Mouse (Mus musculus): ENCODE measurements around the gene Zfp69. TPM values are rescaled to one million over a fixed set of nuclear protein-coding genes. Genes with fewer than 3 reads are reported as not detected.
A peak's percentile ranks its signal among the peaks of the same experiment; 100 is the strongest.

Gene Zfp69
- polyA plus RNA-seq, 1 experiment from 2014 or later: 6.6 TPM

GRCm38 (mm10) chr4:120950763-120951427 lies 604 bp downstream of the Zfp69 start:
- WGBS: 8% methylated on average over 13 of the region's 20 CpGs
- Histone ChIP-seq H3K4me2 (ENCODE audit: low read depth, low read length) (peak overlapping the region; percentile 65), H3K9ac (ENCODE audit: low read depth, low read length) (peak overlapping the region; percentile 86), H3K4me3 (ENCODE audit: low read depth, low read length) (peak overlapping the region; percentile 80), H3K4me1 (ENCODE audit: control insufficient read depth, insufficient read depth, low read length) (no peaks in the 10 kb centered on the region), H3K27me3 (replicated peaks; ENCODE audit: control insufficient read depth, insufficient read depth, low read length) (no peaks in the 10 kb centered on the region), H3K27ac (replicated peaks; ENCODE audit: low read depth, low read length) (peak overlapping the region; percentile 88), H3K36me3 (ENCODE audit: control insufficient read depth, insufficient read depth, low read length) (peaks cover 14% of the 10 kb centered on the region), H3K9me3 (ENCODE audit: control insufficient read depth, low read length) (no peaks in the 10 kb centered on the region)
- DNase-seq (ENCODE audit: low spot score) (peak; percentile 53), ATAC-seq (ENCODE audit: low read depth) (0 out of 2 replicates have a peak, but pooled peaks have one; percentile 3)

DNA sequence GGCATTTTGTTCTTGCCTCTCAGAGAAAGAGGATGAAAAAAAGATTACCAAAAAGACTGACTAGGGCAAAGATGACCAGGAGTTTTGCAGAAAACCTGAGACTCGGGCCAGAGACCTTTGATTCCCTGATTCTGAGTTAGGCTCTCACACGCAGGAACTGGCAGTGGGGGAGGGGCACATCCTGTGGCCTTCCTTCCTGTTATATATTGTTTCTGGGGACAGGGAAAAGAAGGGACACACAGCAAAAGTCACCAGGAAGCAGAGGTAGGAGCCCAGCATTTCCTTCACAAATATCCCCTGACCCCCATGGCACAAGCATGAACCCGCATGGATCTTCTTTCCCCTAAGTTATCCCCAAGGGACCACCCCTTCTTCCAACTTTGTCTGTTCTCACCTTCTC lies 2.6 kb downstream of the Zfp69 start:
- DNase-seq (ENCODE audit: low spot score): no peak
- WGBS: 57% methylated on average over 3 of the region's 3 CpGs
- no peaks in the 10 kb centered on the region for H3K4me1 ChIP-seq (ENCODE audit: control insufficient read depth, insufficient read depth, low read length)
- no peak overlapping the region for H3K9ac ChIP-seq (ENCODE audit: low read depth, low read length)
- H3K27ac ChIP-seq (replicated peaks; ENCODE audit: low read depth, low read length): no peak overlapping the region
- no peak for ATAC-seq (ENCODE audit: low read depth)
- peaks cover 17% of the 10 kb centered on the region for H3K36me3 ChIP-seq (ENCODE audit: control insufficient read depth, insufficient read depth, low read length)
- no peaks in the 10 kb centered on the region for H3K9me3 ChIP-seq (ENCODE audit: control insufficient read depth, low read length)
- H3K4me2 ChIP-seq (ENCODE audit: low read depth, low read length): no peak overlapping the region
- H3K4me3 ChIP-seq (ENCODE audit: low read depth, low read length): no peak overlapping the region
- no peaks in the 10 kb centered on the region for H3K27me3 ChIP-seq (replicated peaks; ENCODE audit: control insufficient read depth, insufficient read depth, low read length)

- WGBS: 77% methylated on average over 3 of the region's 3 CpGs
- H3K27me3 ChIP-seq (replicated peaks; ENCODE audit: control insufficient read depth, insufficient read depth, low read length): no peaks in the 10 kb centered on the region
- H3K4me3 ChIP-seq (ENCODE audit: low read depth, low read length): no peak overlapping the region
- no peaks in the 10 kb centered on the region for H3K9me3 ChIP-seq (ENCODE audit: control insufficient read depth, low read length)
- H3K4me1 ChIP-seq (ENCODE audit: control insufficient read depth, insufficient read depth, low read length): no peaks in the 10 kb centered on the region
- no peak for DNase-seq (ENCODE audit: low spot score)
- no peak for ATAC-seq (ENCODE audit: low read depth)
- H3K9ac ChIP-seq (ENCODE audit: low read depth, low read length): no peak overlapping the region
- no peak overlapping the region for H3K4me2 ChIP-seq (ENCODE audit: low read depth, low read length)
- no peak overlapping the region for H3K27ac ChIP-seq (replicated peaks; ENCODE audit: low read depth, low read length)
- H3K36me3 ChIP-seq (ENCODE audit: control insufficient read depth, insufficient read depth, low read length): 0 out of 2 replicates have a peak, but pooled peaks cover 5% of the 10 kb centered on the region
Measured at GRCm38 (mm10) chr4:120935006-120935405, 16.5 kb downstream of the Zfp69 start.

GRCm38 (mm10) chr4:120930736-120931135 lies 20.8 kb downstream of the Zfp69 start:
- H3K27me3 ChIP-seq (replicated peaks; ENCODE audit: control insufficient read depth, insufficient read depth, low read length): no peaks in the 10 kb centered on the region
- no peaks in the 10 kb centered on the region for H3K9me3 ChIP-seq (ENCODE audit: control insufficient read depth, low read length)
- ATAC-seq (ENCODE audit: low read depth): no peak

GRCm38 (mm10) chr4:120928686-120929085 lies 22.8 kb downstream of the Zfp69 start:
- WGBS: 81% methylated on average over 3 of the region's 3 CpGs
- H3K4me3 ChIP-seq (ENCODE audit: low read depth, low read length): no peak overlapping the region
- no peak overlapping the region for H3K27ac ChIP-seq (replicated peaks; ENCODE audit: low read depth, low read length)
- H3K9ac ChIP-seq (ENCODE audit: low read depth, low read length): no peak overlapping the region
- DNase-seq (ENCODE audit: low spot score) (no peak), ATAC-seq (ENCODE audit: low read depth) (no peak)
- H3K36me3 ChIP-seq (ENCODE audit: control insufficient read depth, insufficient read depth, low read length): 0 out of 2 replicates have a peak, but pooled peaks cover 5% of the 10 kb centered on the region
- H3K4me1 ChIP-seq (ENCODE audit: control insufficient read depth, insufficient read depth, low read length): no peaks in the 10 kb centered on the region
- H3K27me3 ChIP-seq (replicated peaks; ENCODE audit: control insufficient read depth, insufficient read depth, low read length): no peaks in the 10 kb centered on the region
- H3K9me3 ChIP-seq (ENCODE audit: control insufficient read depth, low read length): no peaks in the 10 kb centered on the region
- no peak overlapping the region for H3K4me2 ChIP-seq (ENCODE audit: low read depth, low read length)

More at GRCm38 (mm10) chr4:120930736-120931135, 20.8 kb downstream of the Zfp69 start:
- Histone ChIP-seq H3K9ac (ENCODE audit: low read depth, low read length) (no peak overlapping the region), H3K36me3 (ENCODE audit: control insufficient read depth, insufficient read depth, low read length) (0 out of 2 replicates have a peak, but pooled peaks cover 5% of the 10 kb centered on the region), H3K4me2 (ENCODE audit: low read depth, low read length) (no peak overlapping the region), H3K4me1 (ENCODE audit: control insufficient read depth, insufficient read depth, low read length) (no peaks in the 10 kb centered on the region), H3K4me3 (ENCODE audit: low read depth, low read length) (no peak overlapping the region), H3K27ac (replicated peaks; ENCODE audit: low read depth, low read length) (no peak overlapping the region)
- 92% methylated on average over 18 of the region's 18 CpGs for WGBS
- DNase-seq (ENCODE audit: low spot score): no peak

DNA sequence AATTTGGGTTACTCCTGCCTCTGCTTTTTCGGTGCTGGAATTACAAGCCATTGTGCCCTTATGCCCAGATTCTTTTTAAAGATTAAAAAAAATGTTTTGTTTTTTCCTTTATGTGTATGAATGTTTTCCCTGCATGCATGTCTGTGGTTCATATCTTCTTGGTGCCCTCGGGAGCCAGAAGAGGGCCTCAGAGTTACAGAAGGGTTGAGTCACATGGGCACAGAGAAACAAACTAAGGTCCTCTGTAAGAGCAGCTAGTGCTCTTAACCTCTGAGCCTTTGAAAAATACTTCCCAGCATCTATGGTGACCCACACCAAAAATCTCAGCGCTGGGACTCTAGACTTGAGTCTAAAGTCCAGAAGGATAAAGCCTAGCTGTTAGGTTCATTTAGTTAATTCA lies 26.1 kb downstream of the Zfp69 start:
- peaks cover 16% of the 10 kb centered on the region; the same call in 1 of the 2 replicates for H3K9me3 ChIP-seq (ENCODE audit: control insufficient read depth, low read length)
- no peaks in the 10 kb centered on the region for H3K27me3 ChIP-seq (replicated peaks; ENCODE audit: control insufficient read depth, insufficient read depth, low read length)
- peak; percentile 50 for DNase-seq (ENCODE audit: low spot score)
- peak overlapping the region; percentile 67 for H3K4me2 ChIP-seq (ENCODE audit: low read depth, low read length)
- H3K36me3 ChIP-seq (ENCODE audit: control insufficient read depth, insufficient read depth, low read length): peaks cover 26% of the 10 kb centered on the region
- ATAC-seq (ENCODE audit: low read depth): 0 out of 2 replicates have a peak, but pooled peaks have one; percentile 35
- no peaks in the 10 kb centered on the region for H3K4me1 ChIP-seq (ENCODE audit: control insufficient read depth, insufficient read depth, low read length)
- peak overlapping the region; percentile 71 for H3K27ac ChIP-seq (replicated peaks; ENCODE audit: low read depth, low read length)
- 15% methylated on average over 3 of the region's 3 CpGs for WGBS
- peak overlapping the region; percentile 52 for H3K4me3 ChIP-seq (ENCODE audit: low read depth, low read length)
- peak overlapping the region; percentile 71 for H3K9ac ChIP-seq (ENCODE audit: low read depth, low read length)

DNA sequence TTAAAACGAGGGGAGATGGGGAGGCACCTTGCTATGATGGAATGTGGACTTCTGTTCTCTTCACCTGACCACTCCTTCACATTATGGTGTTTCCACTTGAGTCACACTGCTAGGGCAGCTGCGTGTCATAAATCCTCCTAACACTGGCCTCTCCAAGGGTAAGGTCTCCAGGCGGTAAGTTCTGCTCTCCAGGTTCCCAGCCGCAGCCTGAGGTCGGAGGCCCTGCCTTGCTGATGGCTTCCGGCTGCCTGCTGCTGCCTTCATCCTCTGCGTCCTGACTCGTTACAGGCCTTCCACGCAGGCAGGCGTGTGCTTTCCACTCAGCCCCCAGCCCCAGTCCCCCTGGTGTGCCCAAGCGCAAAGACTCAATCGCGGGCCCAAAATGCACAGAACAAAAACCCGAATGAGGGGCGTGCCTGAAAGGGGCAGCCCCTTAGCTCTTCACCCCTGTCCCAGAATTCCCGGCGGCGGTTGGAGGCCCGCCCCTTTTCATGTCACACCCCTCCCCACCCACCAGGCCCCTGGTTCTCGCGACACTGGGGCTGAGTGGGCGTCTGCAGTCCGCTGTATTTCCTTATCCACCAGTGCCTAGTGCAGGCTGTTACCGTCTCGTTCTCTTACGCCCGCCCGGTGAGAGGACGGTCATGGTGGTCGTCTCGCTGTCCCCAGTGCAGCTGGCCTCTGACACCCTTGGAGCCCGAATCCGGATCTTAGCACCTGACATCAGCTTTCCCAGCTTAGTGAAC lies 26.8 kb downstream of the Zfp69 start, which contains the start of gene Exo5:
Gene Exo5 (minus strand): TSS at position 464 of the 746 bp plus-strand sequence.
- WGBS: under 1% methylated on average over 29 of the region's 33 CpGs
- ATAC-seq (ENCODE audit: low read depth) (peak; percentile 99), DNase-seq (ENCODE audit: low spot score) (peak; percentile 97)
- peaks cover 29% of the 10 kb centered on the region for H3K36me3 ChIP-seq (ENCODE audit: control insufficient read depth, insufficient read depth, low read length)
- peak within 1 kb of the TSS; percentile 71 for H3K27ac ChIP-seq (replicated peaks; ENCODE audit: low read depth, low read length)
- no peaks in the 10 kb centered on the region for H3K27me3 ChIP-seq (replicated peaks; ENCODE audit: control insufficient read depth, insufficient read depth, low read length)
- H3K4me3 ChIP-seq (ENCODE audit: low read depth, low read length): peak within 1 kb of the TSS; percentile 52
- peak within 1 kb of the TSS; percentile 67 for H3K4me2 ChIP-seq (ENCODE audit: low read depth, low read length)
- H3K9me3 ChIP-seq (ENCODE audit: control insufficient read depth, low read length): peaks cover 16% of the 10 kb centered on the region; the same call in 1 of the 2 replicates
- H3K9ac ChIP-seq (ENCODE audit: low read depth, low read length): peak within 1 kb of the TSS; percentile 71
- H3K4me1 ChIP-seq (ENCODE audit: control insufficient read depth, insufficient read depth, low read length): no peaks in the 10 kb centered on the region

- peaks cover 16% of the 10 kb centered on the region; the same call in 1 of the 2 replicates for H3K9me3 ChIP-seq (ENCODE audit: control insufficient read depth, low read length)
- WGBS: 95% methylated on average over 8 of the region's 8 CpGs
- peaks cover 31% of the 10 kb centered on the region for H3K36me3 ChIP-seq (ENCODE audit: control insufficient read depth, insufficient read depth, low read length)
- H3K4me3 ChIP-seq (ENCODE audit: low read depth, low read length): no peak overlapping the region
- H3K27me3 ChIP-seq (replicated peaks; ENCODE audit: control insufficient read depth, insufficient read depth, low read length): no peaks in the 10 kb centered on the region
- no peak overlapping the region for H3K9ac ChIP-seq (ENCODE audit: low read depth, low read length)
- ATAC-seq (ENCODE audit: low read depth): no peak
- H3K4me1 ChIP-seq (ENCODE audit: control insufficient read depth, insufficient read depth, low read length): no peaks in the 10 kb centered on the region
- H3K27ac ChIP-seq (replicated peaks; ENCODE audit: low read depth, low read length): no peak overlapping the region
- H3K4me2 ChIP-seq (ENCODE audit: low read depth, low read length): no peak overlapping the region
- DNase-seq (ENCODE audit: low spot score): no peak
Measured at GRCm38 (mm10) chr4:120921461-120921860, 30.0 kb downstream of the Zfp69 start.

Measured in embryonic facial prominence, embryonic 14.5 days (tissue).